Mouse (Mus musculus): ENCODE measurements at regions not wholly inside any gene's neighbourhood (a gene's known extent, or its start where the extent isn't known, plus 50 kb on each side); places are given as distances from the start of the nearest gene placed in this dataset.
"Not testable (repeated sequence)": the region's sequence is repeated elsewhere in the genome, so short reads cannot be mapped to it uniquely, and the experiment has no call there.

GRCm38 (mm10) chr6:130954164-130954563 lies 293.0 kb downstream of the Klra2 start:
- DNase-seq (ENCODE audit: low read depth, low spot score) = not testable (repeated sequence)

- peak; percentile 4 for DNase-seq (ENCODE audit: low read depth, low spot score)
These were observed 310.4 kb downstream of the Klra2 start for GRCm38 (mm10) chr6:130936799-130937198.
